Mouse (Mus musculus) yolk sac, embryonic 10.5 days (tissue): ENCODE measurements at regions not wholly inside any gene's neighbourhood (a gene's known extent, or its start where the extent isn't known, plus 50 kb on each side); places are given as distances from the start of the nearest gene placed in this dataset.
"Not testable (repeated sequence)": the region's sequence is repeated elsewhere in the genome, so short reads cannot be mapped to it uniquely, and the experiment has no call there.

ENCODE experiments used
- DNase-seq: peaks from one replicate; pipeline ENCODE4 v3.0.0-alpha.2; 2017; ENCODE audit warnings: low spot score

DNA sequence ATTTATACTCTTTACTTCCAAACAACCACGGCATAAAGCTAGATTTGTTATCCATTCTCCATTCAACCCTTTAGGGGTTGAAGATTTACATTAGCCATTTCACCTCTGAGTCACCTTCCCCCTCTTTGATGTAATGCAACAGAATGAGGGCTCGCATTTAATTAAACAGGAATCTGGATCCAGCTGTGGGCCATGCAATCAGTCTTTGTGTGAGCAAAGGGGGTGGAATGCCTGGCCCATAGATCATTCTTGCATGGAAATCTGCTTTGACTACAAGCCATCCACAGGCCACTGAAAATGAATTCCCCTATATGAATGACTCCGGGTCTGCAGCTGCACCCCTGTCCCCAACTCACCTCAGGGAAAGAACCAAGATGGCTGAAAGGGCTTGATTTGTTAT, 574.4 kb downstream of the Cypt12 start:
- no peak for DNase-seq

DNA sequence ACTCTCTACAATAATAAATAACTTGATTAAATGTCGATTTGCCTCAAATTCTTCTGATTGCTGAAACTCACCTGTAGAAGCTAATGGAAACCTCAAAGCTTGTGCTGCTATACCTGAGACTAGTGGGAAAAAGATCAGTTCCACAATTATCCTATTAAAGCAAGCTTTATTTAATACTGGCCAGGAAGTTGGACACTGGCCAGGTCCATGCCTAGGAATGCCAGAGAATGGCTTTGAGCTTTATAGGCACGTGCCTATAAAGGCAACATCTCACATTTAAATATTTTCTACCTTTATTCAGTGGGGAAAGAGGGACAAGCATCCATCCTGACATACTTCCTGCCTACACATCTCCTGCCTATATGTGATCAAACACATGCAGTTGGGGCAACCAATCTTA, 575.8 kb downstream of the Cypt12 start:
- DNase-seq, result no peak

DNA sequence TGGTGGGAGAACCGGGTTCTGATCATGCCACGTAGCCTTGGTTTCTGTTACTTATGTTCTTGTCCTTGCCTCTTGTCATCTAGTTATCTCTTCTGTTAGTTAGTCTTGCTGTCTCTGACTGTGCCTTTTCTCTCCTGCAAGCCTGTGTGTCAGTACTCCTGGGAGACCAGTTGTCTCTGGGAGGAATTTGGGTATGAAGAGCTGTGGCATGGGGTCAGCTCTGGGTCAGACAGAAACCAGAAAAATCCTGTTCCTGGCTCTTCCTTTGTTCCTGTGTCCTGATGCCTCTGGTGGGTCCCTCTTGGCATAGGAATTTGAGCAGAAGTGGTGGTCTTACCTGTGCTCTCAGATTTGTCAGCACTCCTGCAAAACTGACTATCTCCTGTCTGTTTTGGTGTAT, 609.0 kb downstream of the Cypt12 start:
- no peak for DNase-seq

DNA sequence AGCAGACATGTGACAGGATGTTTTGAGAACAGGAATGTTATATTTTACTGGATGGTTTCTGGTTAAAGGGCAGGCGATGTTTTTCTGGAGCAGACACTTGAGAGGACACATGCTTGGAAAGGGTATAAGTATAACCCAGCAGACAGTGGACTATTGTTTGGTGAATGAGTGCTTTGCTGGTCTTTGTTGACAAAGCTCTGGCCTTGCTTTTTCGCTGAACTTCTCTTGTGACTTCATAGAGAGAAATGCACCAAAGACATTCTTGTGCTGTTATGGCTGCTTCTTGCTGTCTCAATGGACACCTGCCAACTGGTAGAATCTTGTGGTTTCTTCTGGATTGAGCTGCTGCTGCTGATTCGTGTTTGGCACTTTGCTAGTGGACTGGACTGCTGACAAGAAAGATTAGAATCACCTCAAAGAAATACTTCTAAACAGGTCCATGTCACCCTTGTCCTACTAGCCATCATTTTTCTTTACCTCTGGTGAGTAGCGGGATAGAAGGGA, 612.1 kb downstream of the Cypt12 start:
- no peak for DNase-seq

DNA sequence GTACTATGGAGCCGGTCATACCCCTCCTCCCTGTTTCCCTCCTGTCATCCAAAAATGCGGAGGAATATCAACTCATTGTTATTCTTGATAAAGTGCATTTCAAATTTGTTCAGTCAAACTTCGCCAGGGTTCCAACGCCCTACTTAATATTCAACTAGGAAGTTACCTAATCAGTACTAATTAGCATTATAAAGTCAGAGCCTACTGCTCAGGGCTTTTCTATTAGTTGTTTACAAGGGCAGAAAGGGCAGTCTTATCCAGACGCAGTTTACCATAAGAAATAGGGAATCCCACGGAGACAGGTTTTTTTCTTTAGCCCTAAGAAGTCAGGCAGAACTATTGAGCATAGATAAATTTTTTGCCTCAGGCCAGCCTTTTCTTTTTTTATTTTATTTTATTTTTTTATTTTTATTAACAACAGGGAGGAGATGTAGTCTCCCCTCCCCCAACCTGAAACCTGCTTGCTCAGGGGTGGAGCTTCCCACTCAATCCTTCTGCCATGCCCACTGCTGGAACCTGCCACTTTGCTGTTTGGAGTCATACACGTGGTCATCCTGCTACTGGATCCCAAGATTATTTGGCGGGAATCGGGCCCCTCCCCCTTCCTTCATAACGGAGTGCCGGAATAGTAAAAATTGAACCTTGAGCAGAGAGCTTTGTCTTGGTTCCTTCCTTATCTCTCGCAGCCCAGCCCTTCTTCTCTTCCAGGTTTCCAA, 632.9 kb downstream of the Cypt12 start:
- DNase-seq, result not testable (repeated sequence)

DNA sequence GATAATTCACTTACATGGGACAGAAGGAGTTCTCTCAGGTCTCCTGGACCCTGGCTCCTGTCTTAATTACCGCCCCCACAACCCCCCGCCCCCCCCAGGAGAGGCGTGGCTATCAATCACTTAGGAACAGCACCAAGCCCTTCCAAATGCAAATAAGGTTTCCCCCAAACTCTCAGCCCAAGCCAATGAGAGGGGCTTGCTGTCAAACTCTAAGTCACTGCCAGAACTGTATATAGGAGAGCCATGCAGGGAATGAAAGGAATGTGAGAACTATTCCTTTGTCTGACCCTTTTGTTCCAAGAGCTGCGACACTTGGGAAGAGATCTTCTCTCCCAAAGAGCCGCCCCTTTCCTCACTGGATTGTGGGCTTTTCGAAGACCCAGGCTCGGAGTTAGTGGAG, 672.4 kb downstream of the Cypt12 start:
- DNase-seq, result no peak

DNA sequence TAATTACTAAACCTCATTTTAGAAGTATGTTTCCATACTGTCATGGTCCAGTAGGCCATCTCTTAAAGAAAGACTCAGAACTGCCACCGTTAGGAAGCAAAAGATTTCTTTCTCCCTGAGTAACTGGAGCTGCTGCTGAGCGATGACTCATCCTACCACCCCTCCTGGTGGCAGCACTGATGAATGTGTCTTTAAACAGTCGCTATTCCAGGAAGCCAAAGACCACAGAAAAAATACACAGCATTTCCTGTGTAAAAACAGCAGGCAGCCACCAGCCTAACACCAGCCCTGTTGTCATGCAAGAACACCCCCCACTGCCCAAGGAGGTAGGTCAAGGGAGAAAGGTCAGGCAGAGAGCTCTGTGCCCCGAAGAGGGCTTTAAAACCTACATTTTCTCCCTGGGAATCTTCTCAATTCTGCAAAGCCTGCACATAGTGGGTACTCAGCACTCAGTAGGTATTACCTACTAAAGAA, 675.7 kb downstream of the Cypt12 start:
- DNase-seq, result peak; percentile 58

DNA sequence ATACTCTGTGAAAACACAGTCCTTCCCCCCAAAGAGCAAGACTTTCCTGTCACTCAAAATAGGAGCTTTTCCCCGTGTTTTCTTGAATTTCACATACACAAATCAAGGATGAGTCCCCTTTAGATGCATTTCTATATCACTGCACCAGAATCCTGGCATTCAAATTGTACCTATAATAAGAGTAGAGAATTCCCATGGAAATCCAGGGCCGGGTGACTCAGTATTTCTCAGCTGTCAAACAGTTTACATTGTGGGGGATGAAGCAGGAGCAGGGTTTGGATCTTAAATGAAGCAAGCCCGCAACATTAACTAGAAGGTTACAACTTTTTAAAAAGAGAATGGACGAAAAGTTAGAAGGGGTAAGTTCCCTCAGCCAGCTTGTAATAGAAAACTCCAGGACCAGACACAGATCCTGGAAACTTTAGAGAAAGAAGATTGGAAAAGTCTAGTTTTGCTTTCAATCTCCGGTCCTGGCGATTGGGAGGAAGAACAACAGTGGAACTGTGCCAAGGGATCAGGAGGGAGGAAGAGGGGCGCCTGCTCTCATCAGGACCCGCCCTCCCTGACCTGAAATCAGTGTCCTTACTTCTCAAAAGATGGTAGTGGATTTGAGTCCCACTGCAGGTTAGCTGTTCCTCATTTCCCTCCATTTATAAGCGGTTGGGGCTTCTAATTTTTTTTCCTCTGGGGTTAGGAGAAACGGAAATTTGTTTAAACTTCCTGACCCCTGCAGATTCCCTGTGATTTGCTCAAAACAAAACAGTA, 676.4 kb downstream of the Cypt12 start:
- peak; percentile 23 for DNase-seq

DNA sequence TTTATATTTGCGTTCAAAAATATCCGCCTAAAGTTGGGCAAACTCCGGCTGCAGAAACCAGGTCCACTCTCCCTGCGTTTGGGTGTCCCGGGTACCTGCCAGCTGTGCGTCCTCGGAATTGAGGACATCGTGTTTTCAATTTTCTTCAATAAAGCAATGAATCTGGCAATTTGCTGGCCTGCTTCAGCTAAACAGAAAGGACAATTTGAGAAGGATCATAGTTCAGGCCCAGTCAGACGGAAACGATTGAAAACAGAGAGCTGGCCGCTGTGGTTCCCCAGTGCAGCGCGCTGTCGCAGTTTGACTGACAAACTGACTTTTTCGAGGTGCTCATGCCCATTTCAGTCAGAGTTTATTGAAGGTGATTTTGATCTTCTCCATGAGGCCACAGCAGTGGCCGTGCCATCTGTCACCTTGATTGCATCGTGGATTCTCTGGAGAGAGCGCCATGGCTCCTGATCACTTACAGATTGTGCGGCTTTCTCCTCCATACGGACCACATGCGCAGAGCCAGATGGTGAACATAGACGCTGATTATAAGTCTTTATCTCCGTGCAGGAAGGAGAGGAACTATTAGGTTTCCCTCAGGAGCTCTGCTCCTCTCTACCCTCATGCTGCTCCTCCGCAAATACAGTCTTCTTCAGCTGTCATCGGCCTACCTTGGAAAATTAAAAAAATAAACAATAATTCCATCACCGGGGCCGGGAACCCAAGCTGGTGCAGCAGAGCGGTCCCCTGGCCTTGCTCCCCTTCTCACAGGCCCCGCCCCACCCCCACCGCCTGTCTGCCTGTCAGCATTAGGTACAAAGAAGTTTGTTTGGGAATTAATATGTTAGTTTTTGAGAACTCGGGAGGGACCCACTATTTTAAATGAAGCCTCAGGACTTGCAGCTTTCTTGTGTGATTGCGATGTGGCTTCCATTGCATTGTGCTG, 677.5 kb downstream of the Cypt12 start:
- DNase-seq, result peak; percentile 36

DNA sequence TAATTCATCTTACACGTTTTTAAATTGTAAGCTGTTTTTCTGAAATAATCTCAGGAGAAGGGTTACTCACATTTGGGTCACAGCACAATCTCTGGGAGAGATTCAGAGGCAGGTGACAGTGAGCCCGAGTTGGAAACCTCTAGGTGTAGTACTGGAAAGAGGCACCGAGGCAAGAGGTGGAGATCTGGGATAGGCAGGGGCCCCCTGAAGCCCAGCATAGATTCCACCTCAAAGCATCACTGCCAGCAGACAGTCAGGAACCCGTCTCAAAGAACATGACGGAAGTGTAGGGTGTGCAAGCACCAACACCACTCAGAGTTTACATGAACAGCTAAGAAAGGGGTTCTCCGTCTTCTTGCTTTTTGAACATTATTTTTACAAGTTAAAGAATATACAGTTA, 678.2 kb downstream of the Cypt12 start:
- DNase-seq, result no peak

DNA sequence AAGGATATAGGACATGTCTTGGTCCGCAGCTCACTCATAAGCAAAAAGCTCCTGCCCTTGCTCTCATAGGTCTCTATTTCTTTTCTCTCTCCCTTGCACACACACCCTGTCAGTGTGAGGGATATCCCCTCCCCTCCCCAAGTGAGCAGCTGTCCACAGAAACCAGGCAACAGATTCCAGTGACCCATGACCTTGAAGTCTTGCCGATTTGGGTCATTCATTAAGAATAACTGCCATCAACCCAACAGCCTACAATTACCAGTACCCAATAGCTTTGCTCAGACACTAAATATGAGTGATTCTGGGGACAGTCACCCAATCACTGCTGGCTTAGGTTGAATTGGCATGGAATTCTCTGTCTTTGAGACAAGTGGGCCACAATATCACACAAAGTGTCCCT, 678.6 kb downstream of the Cypt12 start:
- no peak for DNase-seq

DNA sequence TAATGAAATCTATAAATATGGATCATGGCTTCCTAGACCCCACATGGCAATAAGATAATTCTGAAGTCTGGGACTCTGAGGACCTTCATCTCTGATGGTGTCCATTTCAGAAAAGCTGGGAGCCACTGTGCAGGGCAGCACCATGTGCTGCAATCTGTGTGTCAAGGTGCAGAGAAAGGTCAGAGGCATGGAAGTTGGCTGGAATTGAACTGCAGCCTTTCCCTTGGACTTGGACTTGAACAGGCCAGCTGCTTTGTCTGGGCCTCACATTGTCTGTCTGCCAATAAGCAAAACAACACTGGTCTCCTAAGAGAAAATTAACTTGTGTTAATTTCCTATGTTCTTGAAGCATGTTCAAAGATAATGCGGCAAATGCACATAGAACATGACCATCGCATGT, 681.0 kb downstream of the Cypt12 start:
- DNase-seq, result no peak

DNA sequence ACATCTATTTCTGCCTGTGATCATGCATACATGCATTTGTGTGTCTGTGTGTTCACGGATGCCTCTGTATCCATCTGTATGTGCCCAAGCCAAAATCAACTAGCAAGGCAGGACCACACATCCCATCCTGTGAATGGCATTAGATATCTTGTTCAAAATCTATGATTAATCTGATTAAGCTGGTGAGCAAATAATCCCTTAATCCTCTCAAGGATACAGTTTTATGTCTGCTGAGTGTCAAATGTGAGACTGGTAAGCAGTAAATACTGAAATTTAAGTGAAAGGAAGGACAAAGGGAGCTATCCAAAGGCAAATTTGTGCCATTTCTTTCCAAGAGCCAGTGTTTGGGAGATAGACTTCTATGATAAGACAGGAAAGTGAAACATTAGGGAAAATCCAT, 683.4 kb downstream of the Cypt12 start:
- DNase-seq, result no peak

DNA sequence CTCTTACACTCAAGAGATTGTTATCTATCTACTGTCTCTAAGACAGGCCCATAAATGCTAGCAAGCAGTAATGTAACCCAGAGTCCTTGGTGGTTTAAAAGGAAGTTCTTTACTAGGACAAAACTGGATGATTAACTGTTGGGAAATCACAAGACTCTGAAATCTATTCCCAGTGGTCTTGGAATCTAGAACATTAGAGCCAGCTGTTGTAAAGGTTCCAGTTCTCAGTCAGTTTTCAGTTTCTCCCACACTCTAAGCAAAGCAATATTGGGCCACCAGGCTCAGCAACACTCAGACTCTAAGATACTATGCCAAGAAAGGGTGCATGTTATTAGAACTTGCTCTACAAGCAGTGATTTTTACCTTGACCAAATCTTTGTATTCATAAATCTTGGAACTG, 686.6 kb downstream of the Cypt12 start:
- no peak for DNase-seq

DNA sequence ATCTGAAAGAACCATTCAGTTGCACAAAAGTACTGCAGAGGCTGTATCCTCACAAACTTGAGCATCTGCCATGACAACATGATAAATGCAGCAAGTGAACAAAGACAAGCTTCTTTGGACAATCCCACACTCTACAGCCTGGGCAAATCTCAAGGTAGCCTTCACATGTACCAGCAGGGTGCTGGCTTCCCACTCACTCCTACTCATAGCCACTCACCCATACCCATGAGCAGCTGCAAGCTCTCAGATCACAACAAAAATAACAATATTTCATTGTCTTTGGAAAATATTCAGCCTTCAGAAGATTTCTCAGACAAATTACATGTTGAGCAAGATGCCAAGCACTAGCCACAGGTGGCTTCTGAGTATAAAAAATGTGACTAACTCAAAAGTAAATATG, 689.3 kb downstream of the Cypt12 start:
- DNase-seq, result no peak

DNA sequence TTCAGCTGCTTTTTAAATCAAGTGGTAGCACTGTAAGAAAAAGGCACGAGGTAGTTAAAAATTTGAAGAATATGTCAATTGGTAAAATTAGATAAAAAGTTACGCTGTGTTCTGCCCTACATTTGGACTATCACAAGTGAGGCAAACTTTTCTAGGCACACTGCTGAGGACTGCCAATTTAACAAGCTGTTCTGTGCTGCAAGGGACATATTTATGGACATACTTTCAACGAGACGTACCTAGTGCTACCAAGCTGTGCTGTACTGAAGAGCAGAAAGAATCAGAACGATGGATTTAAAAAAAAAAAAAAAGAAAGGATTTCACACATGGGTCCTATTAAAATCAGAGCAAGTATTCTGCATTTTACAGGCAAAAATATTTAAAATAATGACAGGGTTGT, 692.1 kb downstream of the Cypt12 start:
- DNase-seq, result no peak

DNA sequence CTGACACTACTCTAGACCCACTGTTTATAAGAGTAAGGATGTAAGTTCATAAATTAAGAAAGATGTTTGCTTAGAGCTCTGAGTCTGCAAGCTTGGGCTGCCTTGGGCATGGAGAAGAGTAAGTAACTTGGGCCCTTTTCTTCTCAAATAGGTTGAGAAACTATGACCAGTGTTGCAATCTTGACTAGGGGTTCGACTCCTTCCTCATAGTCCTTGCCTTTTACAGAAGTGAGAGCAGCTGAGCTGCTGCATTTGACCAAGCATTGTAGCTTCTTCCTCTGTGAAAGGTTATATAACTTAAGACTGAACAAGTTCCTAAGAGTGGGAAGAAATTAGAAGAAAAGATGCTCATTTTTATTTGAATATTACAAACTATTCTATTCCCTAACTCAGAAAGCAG, 693.5 kb downstream of the Cypt12 start:
- DNase-seq, result no peak

DNA sequence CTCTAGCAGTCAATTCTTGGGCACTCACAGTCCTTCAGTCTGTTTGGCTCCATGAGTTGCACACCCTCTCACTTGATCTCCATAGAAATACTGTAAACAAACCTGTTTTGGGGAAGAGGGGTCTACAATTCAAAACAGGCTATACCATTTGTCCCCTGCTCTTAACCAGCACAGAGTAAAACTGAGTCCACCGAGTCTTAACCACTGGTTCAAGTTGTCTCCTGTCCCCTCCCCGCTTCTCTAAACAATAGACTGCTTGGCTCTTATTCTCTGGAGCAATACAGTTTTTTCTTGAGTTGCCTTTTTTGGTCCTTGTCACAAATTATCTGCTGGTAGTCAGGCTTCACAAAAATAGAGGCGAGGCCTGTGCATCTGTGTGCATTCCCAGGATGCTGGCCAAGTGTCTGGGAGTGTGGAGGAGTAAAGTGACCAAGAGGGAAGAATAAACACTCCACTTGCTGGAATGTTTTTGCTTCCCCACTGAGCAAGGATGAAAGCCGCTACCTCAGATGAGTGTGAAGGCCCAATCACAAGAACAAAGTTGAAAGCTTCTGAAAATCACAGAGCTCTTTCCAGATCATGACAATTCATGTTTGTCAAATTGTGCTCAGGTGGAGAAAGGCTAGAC, 695.3 kb downstream of the Cypt12 start:
- DNase-seq, result no peak

DNA sequence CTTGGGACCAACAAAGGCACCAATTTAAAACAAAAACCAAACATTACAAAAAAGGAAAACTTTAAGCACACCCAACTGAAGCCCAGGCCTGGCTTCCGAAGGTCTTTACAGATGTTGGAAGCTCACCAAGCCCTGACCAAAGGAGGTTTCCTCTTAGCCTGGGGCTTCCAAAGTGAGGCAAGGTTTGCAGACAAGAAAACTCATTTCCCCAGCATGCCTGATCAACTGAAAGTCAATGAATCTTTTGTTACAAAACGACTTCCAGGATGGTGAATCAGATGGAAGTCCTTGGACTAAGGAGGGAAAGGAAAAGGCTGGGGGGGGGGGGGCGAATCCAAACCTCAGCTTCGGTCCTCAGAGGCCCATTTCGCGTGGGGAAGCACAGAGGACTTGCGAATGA, 697.3 kb downstream of the Cypt12 start:
- no peak for DNase-seq

DNA sequence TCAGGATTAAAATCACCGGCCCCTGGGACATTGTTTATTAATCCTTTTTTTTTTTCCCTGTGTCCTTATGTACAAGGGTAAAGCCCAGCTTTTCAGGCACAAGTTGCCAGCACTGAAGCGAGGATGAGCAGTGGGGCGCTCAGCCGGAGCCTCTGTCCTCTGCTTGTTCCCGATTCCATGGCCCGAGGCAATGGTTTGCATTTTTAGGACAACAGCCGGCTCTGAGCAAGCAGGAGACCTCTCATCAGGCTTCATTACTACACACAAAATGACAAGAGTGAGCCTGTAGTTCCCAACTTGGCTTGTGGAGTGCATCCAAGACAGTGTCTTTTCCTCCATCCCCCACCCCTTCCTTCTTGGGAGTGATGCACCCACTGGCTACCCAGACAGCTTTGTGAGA, 697.7 kb downstream of the Cypt12 start:
- DNase-seq, result no peak

DNA sequence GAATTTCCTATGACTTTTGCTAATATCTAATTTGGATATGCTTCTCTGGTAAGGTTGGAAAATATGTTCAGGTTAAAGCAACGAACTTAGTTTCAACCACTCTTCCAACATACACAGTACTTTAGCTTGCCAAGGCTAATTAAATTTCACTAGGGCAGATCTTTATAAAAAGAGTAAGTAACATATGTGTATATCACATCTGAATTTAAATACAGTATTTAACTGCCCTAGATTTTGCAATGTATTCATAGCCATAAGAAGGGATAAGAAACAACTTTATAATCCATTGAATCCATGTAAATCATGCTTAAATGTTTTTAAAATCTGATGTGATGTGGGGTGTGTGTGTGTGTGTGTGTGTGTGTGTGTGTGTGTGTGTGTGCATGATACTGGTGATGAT, 705.3 kb downstream of the Cypt12 start:
- DNase-seq, result no peak

DNA sequence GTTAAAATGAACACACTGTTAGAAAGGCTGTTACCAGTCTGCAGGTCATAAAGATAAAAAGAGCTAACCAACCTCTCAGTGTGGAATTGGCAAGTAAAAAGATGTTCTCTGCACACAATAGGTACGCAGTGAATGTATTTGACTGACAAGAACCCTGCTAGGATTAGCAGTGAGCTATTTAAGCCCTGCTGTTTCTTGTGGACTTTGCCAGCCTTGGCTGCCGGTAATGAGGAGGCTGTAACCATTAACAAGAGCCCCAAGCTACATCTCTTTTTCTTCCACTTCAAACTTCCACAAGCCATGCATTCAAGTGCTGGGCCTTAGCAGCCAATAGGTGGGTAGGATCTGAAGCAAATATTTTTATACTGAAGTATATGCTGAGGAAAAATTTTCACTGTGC, 717.5 kb downstream of the Cypt12 start:
- DNase-seq, result no peak
